Mouse (Mus musculus) midbrain, postnatal 0 days (tissue): ENCODE measurements around the gene Gm21773. TPM values are rescaled to one million over a fixed set of nuclear protein-coding genes. Genes with fewer than 3 reads are reported as not detected.
"Not testable (repeated sequence)": the region's sequence is repeated elsewhere in the genome, so short reads cannot be mapped to it uniquely, and the experiment has no call there.

Source experiments
- ATAC-seq: fragments of 200-750 bp; cut with Nextera tagmentation; 2 replicates; pipeline ENCODE4 v1.8.0; 2017; ENCODE audit warnings: moderate number of reproducible peaks, mild to moderate bottlenecking, moderate TSS enrichment, moderate library complexity; ENCODE audit not compliant: low FRiP score
- DNase-seq: peaks from one replicate; pipeline ENCODE4 v3.0.0-alpha.2; 2015; ENCODE audit warnings: low spot score
- H3K27ac ChIP-seq: fragments of 300-500 bp; sonication (generic); 2 replicates; pipeline ENCODE4 v1.5.1; 2014; ENCODE audit warnings: low read depth, mild to moderate bottlenecking, low read length, mixed read lengths
- H3K27me3 ChIP-seq: fragments of 300-500 bp; sonication (generic); 2 replicates; pipeline ENCODE4 v1.6.1; 2014; ENCODE audit warnings: low read length, control low read depth, mixed read lengths; ENCODE audit not compliant: insufficient read depth
- H3K36me3 ChIP-seq: fragments of 300-500 bp; sonication (generic); 2 replicates; pipeline ENCODE4 v1.6.1; 2014; ENCODE audit warnings: low read length, control low read depth, mixed read lengths; ENCODE audit not compliant: insufficient read depth
- H3K4me1 ChIP-seq: fragments of 300-500 bp; sonication (generic); 2 replicates; pipeline ENCODE4 v1.6.1; 2014; ENCODE audit warnings: mild to moderate bottlenecking, control low read depth, antibody characterized with exemption, low read length, mixed read lengths; ENCODE audit not compliant: insufficient read depth
- H3K4me2 ChIP-seq: fragments of 300-500 bp; sonication (generic); 2 replicates; pipeline ENCODE4 v1.6.1; 2014; ENCODE audit warnings: low read depth, mild to moderate bottlenecking, low read length, mixed read lengths; ENCODE audit not compliant: poor library complexity, severe bottlenecking
- H3K4me3 ChIP-seq: fragments of 300-500 bp; sonication (generic); 2 replicates; pipeline ENCODE4 v1.5.1; 2014; ENCODE audit warnings: low read depth, mild to moderate bottlenecking, low read length, moderate library complexity
- H3K9ac ChIP-seq: fragments of 300-500 bp; sonication (generic); replicated peaks from 2 replicates; pipeline ENCODE4 v1.6.1; 2014; ENCODE audit warnings: mild to moderate bottlenecking, low read length, moderate library complexity, mixed read lengths; ENCODE audit not compliant: poor library complexity, severe bottlenecking
- H3K9me3 ChIP-seq: fragments of 300-500 bp; sonication (generic); 2 replicates; pipeline ENCODE4 v1.6.1; 2016; ENCODE audit warnings: low read length, control low read depth
- WGBS: fragments of 180-500 bp; shearing (Covaris S2); extraction: QIAGEN DNeasy Blood & Tissue Kit; methylation state at CpG from one replicate; pipeline ENCODE4 v1.1.7; 2014; 5-methylcytosine and 5-hydroxymethylcytosine counted together
- polyA plus RNA-seq: library from polyadenylated mRNA; unstranded; fragments of >200 nt; fragmentation: Nextera tagmentation; extraction: Ambion mirVana; gene quantifications from 2 replicates; pipeline ENCODE4 v1.2.1, GENCODE M21; 2015
- total RNA-seq: library from RNA; depleted of rRNA; stranded (reverse); fragments of >200 nt; gene quantifications from 2 replicates; pipeline ENCODE4 v1.2.3, GENCODE M21; 2014; rRNA removed

Gm21773 gene
- not detected in 2 replicates for total RNA-seq
- not detected in 2 replicates for polyA plus RNA-seq

DNA sequence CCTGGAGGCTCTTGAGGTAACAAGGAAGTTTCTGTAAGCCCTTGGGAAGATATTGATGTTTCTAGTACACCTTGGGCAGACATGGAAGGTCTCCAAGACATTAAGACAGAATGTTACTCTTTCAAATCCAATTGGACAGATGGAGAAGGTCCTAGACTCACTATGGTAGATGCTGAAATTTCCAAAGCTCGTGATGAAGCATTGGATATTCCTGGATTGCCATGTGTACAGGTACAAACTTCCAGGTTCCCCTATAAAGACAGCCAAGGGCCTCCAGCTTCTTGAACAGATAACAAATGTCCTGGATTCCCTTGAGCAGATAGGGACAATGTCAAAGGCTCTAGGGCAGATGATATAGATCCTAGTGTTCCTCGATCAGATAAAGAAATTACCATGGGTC lies at the start of gene Gm21773:
Gene Gm21773 (minus strand): TSS at position 101 of the 400 bp plus-strand sequence.
- DNase-seq, H3K9me3 ChIP-seq, H3K27me3 ChIP-seq, H3K4me2 ChIP-seq, H3K4me3 ChIP-seq, H3K36me3 ChIP-seq, ATAC-seq, H3K27ac ChIP-seq, H3K4me1 ChIP-seq, H3K9ac ChIP-seq: not testable (repeated sequence)
- no CpG with 5 or more reads among the region's 2 CpGs for WGBS
